Mouse (Mus musculus): Measurements from ENCODE around the gene Ltb. TPM values are rescaled to one million over a fixed set of nuclear protein-coding genes. Genes with fewer than 3 reads are reported as not detected.

Gene Ltb
- total and polyA plus RNA-seq, 3 experiments: 1.3 to 5.2 (median 1.3) TPM

GRCm38 (mm10) chr17:35241305-35242014 lies 47.2 kb downstream of the Ltb start, which contains the start of gene Ddx39b:
Ddx39b (plus strand) TSS chr17:35241746.
- Histone ChIP-seq H3K4me1 (ENCODE audit: control insufficient read depth, insufficient read depth, low read length) (peaks cover 18% of the 10 kb centered on the region), H3K27ac (peak within 1 kb of the TSS; percentile 98), H3K4me3 (peak within 1 kb of the TSS; percentile 77), H3K27me3 (ENCODE audit: control insufficient read depth, insufficient read depth, low read length) (no peaks in the 10 kb centered on the region), H3K79me2 (replicated peaks; ENCODE audit: control insufficient read depth, insufficient read depth, low read length) (peaks cover 4% of the 10 kb centered on the region), H3K36me3 (ENCODE audit: control insufficient read depth, insufficient read depth, low read length) (peaks cover 21% of the 10 kb centered on the region), H3K9ac (ENCODE audit: low read depth, low read length) (peak within 1 kb of the TSS; percentile 91)
- peak; percentile 96 to 98 for DNase-seq
- under 1% methylated on average over 68 of the region's 69 CpGs for WGBS
- peak; percentile 36 for TF ChIP-seq CTCF (IDR thresholded peaks at IDR 0.05)
- peak; percentile 90 for TF ChIP-seq POLR2A (IDR thresholded peaks at IDR 0.05; ENCODE audit: insufficient read depth, low read depth, low read length)
- TF ChIP-seq EP300 (IDR thresholded peaks at IDR 0.05; ENCODE audit: insufficient read depth, low read depth, low read length): peak; percentile 88
- intact Hi-C loops (cut with DNase I): loop anchor here (5.0 to 10.0 kb wide), 2 partner anchors 239 to 407 kb away; partner anchors contain the start of genes Dxo, Stk19 and Vars

DNA sequence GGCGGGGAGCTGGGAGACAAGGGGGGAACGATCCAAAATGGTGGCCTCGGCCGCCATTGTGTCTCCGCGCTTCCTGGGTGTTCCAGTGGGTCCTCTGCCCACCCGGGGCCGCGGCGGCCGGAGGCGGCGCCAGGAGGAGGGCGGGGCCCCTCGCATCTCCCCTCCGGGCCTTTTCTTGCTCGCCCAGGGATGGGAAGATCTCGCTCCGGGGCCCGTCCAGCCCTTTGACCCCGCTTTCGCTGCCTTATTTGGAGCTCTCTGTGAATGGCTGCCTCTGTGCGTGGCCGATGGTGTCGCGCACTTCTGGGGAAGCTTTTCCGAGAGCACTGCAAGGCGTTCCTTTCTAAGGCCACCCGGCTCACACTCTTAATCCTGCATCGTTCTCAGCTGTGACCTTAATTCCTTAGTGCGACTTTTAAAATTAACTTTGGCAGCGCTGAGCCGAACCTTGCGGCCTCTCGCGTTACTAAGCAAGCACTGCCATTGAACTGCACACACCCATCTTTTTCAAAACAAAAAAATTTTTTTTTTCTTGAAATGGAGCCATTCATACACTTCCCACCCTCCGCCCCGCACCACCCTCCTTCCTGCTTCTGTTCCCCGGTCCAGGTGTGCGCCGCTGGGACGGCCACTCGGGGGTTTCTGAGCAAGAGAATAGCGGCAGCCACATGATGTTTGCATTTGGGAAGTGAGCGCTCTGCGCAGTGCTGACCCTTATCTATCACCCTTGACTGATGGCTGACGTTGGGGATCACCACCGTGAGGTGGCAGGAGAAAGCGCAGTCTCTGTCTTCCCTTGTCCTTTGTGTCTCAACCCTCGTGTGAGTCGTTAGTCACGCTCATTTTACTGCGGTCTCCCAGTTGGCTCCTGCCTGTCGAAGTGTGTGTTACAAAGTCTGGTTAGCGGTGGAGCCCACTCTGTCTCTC lies 48.0 kb downstream of the Ltb start:
- Histone ChIP-seq H3K79me2 (replicated peaks; ENCODE audit: control insufficient read depth, insufficient read depth, low read length) (peaks cover 4% of the 10 kb centered on the region), H3K9ac (ENCODE audit: low read depth, low read length) (peak overlapping the region; percentile 91), H3K4me3 (peak overlapping the region; percentile 77), H3K27ac (peak overlapping the region; percentile 98), H3K4me1 (ENCODE audit: control insufficient read depth, insufficient read depth, low read length) (peaks cover 18% of the 10 kb centered on the region), H3K36me3 (ENCODE audit: control insufficient read depth, insufficient read depth, low read length) (peaks cover 21% of the 10 kb centered on the region), H3K27me3 (ENCODE audit: control insufficient read depth, insufficient read depth, low read length) (no peaks in the 10 kb centered on the region)
- WGBS: under 1% methylated on average over 55 of the region's 55 CpGs
- peak; percentile 29 for TF ChIP-seq CTCF (IDR thresholded peaks at IDR 0.05)
- peak; percentile 24; the same call in 1 of the 2 replicates for TF ChIP-seq EP300 (IDR thresholded peaks at IDR 0.05; ENCODE audit: insufficient read depth, low read depth, low read length)
- TF ChIP-seq POLR2A (IDR thresholded peaks at IDR 0.05; ENCODE audit: insufficient read depth, low read depth, low read length): no peak; the same call in 1 of the 2 replicates
- DNase-seq: peak; percentile 61 to 64
- intact Hi-C loops (cut with DNase I): loop anchor here (5.0 to 10.0 kb wide), 2 partner anchors 240 to 407 kb away; partner anchors contain the start of genes Dxo, Stk19 and Vars

DNA sequence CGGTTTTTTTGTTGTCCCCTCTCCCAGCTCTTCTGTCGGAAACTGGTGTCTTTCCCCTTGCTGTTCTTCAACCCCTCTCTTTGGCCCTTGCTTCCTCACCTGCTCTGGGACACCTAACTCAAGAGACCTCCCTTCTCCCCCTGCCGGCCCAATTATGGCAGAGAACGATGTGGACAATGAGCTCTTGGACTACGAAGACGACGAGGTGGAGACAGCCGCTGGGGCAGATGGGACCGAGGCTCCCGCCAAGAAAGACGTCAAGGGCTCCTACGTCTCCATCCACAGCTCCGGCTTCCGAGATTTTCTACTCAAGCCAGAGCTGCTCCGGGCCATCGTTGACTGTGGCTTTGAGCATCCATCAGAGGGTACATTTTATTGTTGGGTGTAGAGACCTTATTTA lies 48.8 kb downstream of the Ltb start:
- Histone ChIP-seq H3K27ac (peak overlapping the region; percentile 98), H3K27me3 (ENCODE audit: control insufficient read depth, insufficient read depth, low read length) (no peaks in the 10 kb centered on the region), H3K36me3 (ENCODE audit: control insufficient read depth, insufficient read depth, low read length) (peaks cover 26% of the 10 kb centered on the region), H3K4me1 (ENCODE audit: control insufficient read depth, insufficient read depth, low read length) (peaks cover 18% of the 10 kb centered on the region), H3K4me3 (peak overlapping the region; percentile 77), H3K9ac (ENCODE audit: low read depth, low read length) (peak overlapping the region; percentile 91), H3K79me2 (replicated peaks; ENCODE audit: control insufficient read depth, insufficient read depth, low read length) (peaks cover 4% of the 10 kb centered on the region)
- WGBS: 1% methylated on average over 16 of the region's 16 CpGs
- DNase-seq: peak; percentile 63 to 68
- TF ChIP-seq EP300 (IDR thresholded peaks at IDR 0.05; ENCODE audit: insufficient read depth, low read depth, low read length): no peak
- no peak for TF ChIP-seq POLR2A (IDR thresholded peaks at IDR 0.05; ENCODE audit: insufficient read depth, low read depth, low read length)
- no peak for TF ChIP-seq CTCF (IDR thresholded peaks at IDR 0.05)
- intact Hi-C loops (cut with DNase I): loop anchor here (5.0 to 10.0 kb wide), 2 partner anchors 241 to 408 kb away; partner anchors contain the start of genes Dxo, Stk19 and Vars

DNA sequence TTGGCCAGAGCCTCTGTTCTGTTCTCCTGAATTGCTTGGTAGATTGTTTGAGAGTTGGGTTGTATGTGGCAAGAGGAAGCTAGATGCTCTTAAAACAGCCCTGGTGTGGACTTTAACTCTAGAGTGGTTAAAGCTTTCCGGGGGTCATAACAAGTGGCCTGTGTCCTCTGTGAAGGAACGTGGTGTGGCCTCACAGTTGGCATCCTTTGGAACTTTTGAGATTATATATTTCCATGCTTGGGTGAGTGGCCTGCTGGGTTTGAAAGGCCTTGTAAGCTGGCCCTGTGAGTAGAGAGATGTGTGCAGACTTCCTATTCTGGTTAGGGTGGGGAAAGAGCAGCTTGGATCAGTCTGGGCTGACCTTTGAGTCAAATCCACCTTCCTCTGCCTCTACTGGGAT lies 50.8 kb downstream of the Ltb start:
- no peak for TF ChIP-seq POLR2A (IDR thresholded peaks at IDR 0.05; ENCODE audit: insufficient read depth, low read depth, low read length)
- intact Hi-C loops (cut with DNase I): loop anchor here (5.0 to 10.0 kb wide), 2 partner anchors 243 to 410 kb away; partner anchors contain the start of genes Dxo, Stk19 and Vars
- H3K27me3 ChIP-seq (ENCODE audit: control insufficient read depth, insufficient read depth, low read length): no peaks in the 10 kb centered on the region
- DNase-seq: no peak
- peaks cover 26% of the 10 kb centered on the region for H3K36me3 ChIP-seq (ENCODE audit: control insufficient read depth, insufficient read depth, low read length)
- peaks cover 4% of the 10 kb centered on the region for H3K79me2 ChIP-seq (replicated peaks; ENCODE audit: control insufficient read depth, insufficient read depth, low read length)
- 34% methylated on average over 2 of the region's 2 CpGs for WGBS
- peaks cover 18% of the 10 kb centered on the region for H3K4me1 ChIP-seq (ENCODE audit: control insufficient read depth, insufficient read depth, low read length)
- H3K4me3 ChIP-seq: no peak overlapping the region
- no peak overlapping the region for H3K27ac ChIP-seq
- no peak overlapping the region for H3K9ac ChIP-seq (ENCODE audit: low read depth, low read length)

Small RNA genes lying within 50 kb of the gene (microRNA-seq; reads per million reads assigned to microRNA genes)
- gene Mir6973a (0 reads per million in 2 experiments), gene Mir6974 (0.39 to 0.56 reads per million in 2 experiments), gene Mir6975 (0 to 2.3 reads per million in 2 experiments)

Other genes starting within 250 kb of the Ltb start
Only the 30 nearest of the 39 such genes appear.
- gene Vwa7, start 177.9 kb upstream of the Ltb start, total RNA-seq (2021): 10 to 100 TPM; 10.0 to 10.9 TPM
- 7.5 and 10.2 TPM in 2 replicates for gene Vwa7, start 177.9 kb upstream of the Ltb start, polyA plus RNA-seq (2012; rRNA removed)
- gene Sapcd1, start 166.4 kb upstream of the Ltb start, total RNA-seq (2021): not detected
- gene Sapcd1, start 166.4 kb upstream of the Ltb start, polyA plus RNA-seq (2012; rRNA removed): 0.20 and 0.67 TPM in 2 replicates
- gene Msh5, start 147.7 kb upstream of the Ltb start, total RNA-seq (2021): under 1 TPM; 0.23 to 0.29 TPM
- gene Msh5, start 147.7 kb upstream of the Ltb start, polyA plus RNA-seq (2012; rRNA removed): 1.00 and 1.2 TPM in 2 replicates
- gene Clic1, start 144.5 kb upstream of the Ltb start, total RNA-seq (2021): 10 to 100 TPM; 32.5 to 33.1 TPM
- gene Clic1, start 144.5 kb upstream of the Ltb start, polyA plus RNA-seq (2012; rRNA removed): 44.4 and 51.6 TPM in 2 replicates
- gene Ddah2, start 135.4 kb upstream of the Ltb start, total RNA-seq (2021): 10 to 100 TPM; 20.0 to 20.5 TPM
- 31.4 and 40.8 TPM in 2 replicates for gene Ddah2, start 135.4 kb upstream of the Ltb start, polyA plus RNA-seq (2012; rRNA removed)
- under 1 TPM; 0.34 to 0.55 TPM for gene Ly6g6c, start 129.1 kb upstream of the Ltb start, total RNA-seq (2021)
- gene Ly6g6c, start 129.1 kb upstream of the Ltb start, polyA plus RNA-seq (2012; rRNA removed): 0.23 and 0.64 TPM in 2 replicates
- gene Mpig6b, start 128.3 kb upstream of the Ltb start, total RNA-seq (2021): 1 to 10 TPM in 1 of 2 experiments, under 1 TPM in 1; 0.31 to 2.4 TPM
- gene Mpig6b, start 128.3 kb upstream of the Ltb start, polyA plus RNA-seq (2012; rRNA removed): 0.32 and 1.4 TPM in 2 replicates
- not detected for gene Ly6g6e, start 117.5 kb upstream of the Ltb start, total RNA-seq (2021)
- gene Ly6g6e, start 117.5 kb upstream of the Ltb start, polyA plus RNA-seq (2012; rRNA removed): 0.41 TPM in 1 of 2 replicates, not detected in the other
- under 1 TPM in 1 of 2 experiments, not detected in 1; 0.61 TPM for gene Ly6g6d, start 116.4 kb upstream of the Ltb start, total RNA-seq (2021)
- gene Ly6g6d, start 116.4 kb upstream of the Ltb start, polyA plus RNA-seq (2012; rRNA removed): 1.3 and 1.6 TPM in 2 replicates
- not detected for gene Ly6g6f, start 108.8 kb upstream of the Ltb start, total RNA-seq (2021)
- 0.27 TPM in 1 of 2 replicates, not detected in the other for gene Ly6g6f, start 108.8 kb upstream of the Ltb start, polyA plus RNA-seq (2012; rRNA removed)
- gene Abhd16a, start 105.2 kb upstream of the Ltb start, total RNA-seq (2021): 10 to 100 TPM; 53.2 to 62.5 TPM
- gene Abhd16a, start 105.2 kb upstream of the Ltb start, polyA plus RNA-seq (2012; rRNA removed): 95.7 and 98.2 TPM in 2 replicates
- not detected for gene Ly6g5c, start 86.2 kb upstream of the Ltb start, total RNA-seq (2021)
- gene Ly6g5c, start 86.2 kb upstream of the Ltb start, polyA plus RNA-seq (2012; rRNA removed): not detected in 2 replicates
- gene Ly6g5b, start 79.0 kb upstream of the Ltb start, total RNA-seq (2021): under 1 TPM in 1 of 2 experiments, not detected in 1; 0.36 TPM
- gene Ly6g5b, start 79.0 kb upstream of the Ltb start, polyA plus RNA-seq (2012; rRNA removed): 0.23 and 0.35 TPM in 2 replicates
- gene Gpank1, start 73.0 kb upstream of the Ltb start, total RNA-seq (2021): 1 to 10 TPM; 6.8 to 8.5 TPM
- 9.5 TPM in 2 replicates for gene Gpank1, start 73.0 kb upstream of the Ltb start, polyA plus RNA-seq (2012; rRNA removed)
- 100 to 1,000 TPM; 149 to 170 TPM for gene Csnk2b, start 72.4 kb upstream of the Ltb start, total RNA-seq (2021)
- 297 and 301 TPM in 2 replicates for gene Csnk2b, start 72.4 kb upstream of the Ltb start, polyA plus RNA-seq (2012; rRNA removed)
- gene D17H6S53E, start 68.1 kb upstream of the Ltb start, total RNA-seq (2021): 10 to 100 TPM; 30.2 to 31.3 TPM
- 7.7 and 11.8 TPM in 2 replicates for gene D17H6S53E, start 68.1 kb upstream of the Ltb start, polyA plus RNA-seq (2012; rRNA removed)
- gene Apom, start 62.4 kb upstream of the Ltb start, total RNA-seq (2021): not detected
- not detected in 2 replicates for gene Apom, start 62.4 kb upstream of the Ltb start, polyA plus RNA-seq (2012; rRNA removed)
- 100 to 1,000 TPM; 216 to 252 TPM for gene Bag6, start 59.3 kb upstream of the Ltb start, total RNA-seq (2021)
- gene Bag6, start 59.3 kb upstream of the Ltb start, polyA plus RNA-seq (2012; rRNA removed): 140 and 150 TPM in 2 replicates
- 100 to 1,000 TPM; 132 to 139 TPM for gene Prrc2a, start 29.5 kb upstream of the Ltb start, total RNA-seq (2021)
- 183 and 197 TPM in 2 replicates for gene Prrc2a, start 29.5 kb upstream of the Ltb start, polyA plus RNA-seq (2012; rRNA removed)
- gene Aif1, start 18.4 kb upstream of the Ltb start, total RNA-seq (2021): 1 to 10 TPM; 2.9 to 3.9 TPM
- 1.5 and 2.0 TPM in 2 replicates for gene Aif1, start 18.4 kb upstream of the Ltb start, polyA plus RNA-seq (2012; rRNA removed)
- 1 to 10 TPM; 4.1 to 4.5 TPM for gene Lst1, start 6.0 kb upstream of the Ltb start, total RNA-seq (2021)
- gene Lst1, start 6.0 kb upstream of the Ltb start, polyA plus RNA-seq (2012; rRNA removed): 7.2 and 11.3 TPM in 2 replicates
- under 1 TPM in 1 of 2 experiments, not detected in 1; 0.34 TPM for gene Tnf, start 7.6 kb downstream of the Ltb start, total RNA-seq (2021)
- gene Tnf, start 7.6 kb downstream of the Ltb start, polyA plus RNA-seq (2012; rRNA removed): 0.38 and 0.80 TPM in 2 replicates
- gene Lta, start 10.9 kb downstream of the Ltb start, total RNA-seq (2021): under 1 TPM in 1 of 2 experiments, not detected in 1; 0.23 TPM
- gene Lta, start 10.9 kb downstream of the Ltb start, polyA plus RNA-seq (2012; rRNA removed): 0.12 TPM in 1 of 2 replicates, not detected in the other
- not detected for gene Gm16181, start 26.4 kb downstream of the Ltb start, total RNA-seq (2021)
- gene Gm16181, start 26.4 kb downstream of the Ltb start, polyA plus RNA-seq (2012; rRNA removed): 2.1 and 3.2 TPM in 2 replicates
- gene Atp6v1g2, start 39.2 kb downstream of the Ltb start, total RNA-seq (2021): 1 to 10 TPM; 3.0 to 3.2 TPM
- 6.4 and 10.1 TPM in 2 replicates for gene Atp6v1g2, start 39.2 kb downstream of the Ltb start, polyA plus RNA-seq (2012; rRNA removed)
- gene Nfkbil1, start 41.4 kb downstream of the Ltb start, total RNA-seq (2021): 1 to 10 TPM; 6.5 to 8.2 TPM
- 3.9 and 5.0 TPM in 2 replicates for gene Nfkbil1, start 41.4 kb downstream of the Ltb start, polyA plus RNA-seq (2012; rRNA removed)
- 10 to 100 TPM; 82.3 to 83.4 TPM for gene Ddx39b, start 47.3 kb downstream of the Ltb start, total RNA-seq (2021)
- 148 and 178 TPM in 2 replicates for gene Ddx39b, start 47.3 kb downstream of the Ltb start, polyA plus RNA-seq (2012; rRNA removed)
- 100 to 1,000 TPM; 105 to 131 TPM for gene H2-D1, start 68.3 kb downstream of the Ltb start, total RNA-seq (2021)
- gene H2-D1, start 68.3 kb downstream of the Ltb start, polyA plus RNA-seq (2012; rRNA removed): 222 and 286 TPM in 2 replicates
- 1 to 10 TPM; 1.5 TPM for gene H2-Q1, start 126.0 kb downstream of the Ltb start, total RNA-seq (2021)
- not detected in 2 replicates for gene H2-Q1, start 126.0 kb downstream of the Ltb start, polyA plus RNA-seq (2012; rRNA removed)
- gene H2-Q2, start 147.8 kb downstream of the Ltb start, total RNA-seq (2021): 1 to 10 TPM; 1.1 TPM
- gene H2-Q2, start 147.8 kb downstream of the Ltb start, polyA plus RNA-seq (2012; rRNA removed): 0.12 and 0.31 TPM in 2 replicates

Measured in heart, adult 2 months (tissue).